Mouse (Mus musculus): ENCODE results near the gene Prrg4. TPM values are rescaled to one million over a fixed set of nuclear protein-coding genes. Genes with fewer than 3 reads are reported as not detected.
"Not testable (repeated sequence)": the region's sequence is repeated elsewhere in the genome, so short reads cannot be mapped to it uniquely, and the experiment has no call there.

Gene Prrg4
- total RNA-seq, 2 experiments from 2014 or later, result 0.30 to 0.41 TPM

DNA sequence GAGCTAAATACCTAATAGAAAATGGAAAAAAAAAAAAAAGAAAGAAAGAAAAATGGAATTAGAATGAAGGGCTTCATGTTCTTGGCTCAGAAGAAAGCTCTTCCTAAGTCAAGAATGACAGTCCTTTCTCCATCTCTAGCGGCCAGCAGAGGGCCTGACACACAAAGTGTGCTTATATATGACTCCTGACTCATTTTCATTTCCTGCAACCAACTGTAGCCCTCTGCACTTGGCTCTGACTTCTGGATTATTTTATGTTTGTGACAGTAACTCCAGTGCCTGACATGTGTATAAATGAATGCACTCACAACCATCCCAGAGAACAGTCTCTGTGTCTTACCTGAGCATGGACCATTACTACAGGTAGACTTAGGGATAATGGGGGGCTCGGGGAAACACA, 2.0 kb downstream of the Prrg4 start:
- intact Hi-C loops (cut with DNase I), result no loop called here
- no peak for DNase-seq (ENCODE audit: extremely low spot score in 1 of 2, low spot score in 2 of 2)

GRCm38 (mm10) chr2:104846638-104847414, 2.9 kb downstream of the Prrg4 start:
- peak in 1 of 2 experiments; percentile 21 for DNase-seq (ENCODE audit: extremely low spot score in 1 of 2, low spot score in 2 of 2)
- intact Hi-C loops (cut with DNase I), result no loop called here

DNA sequence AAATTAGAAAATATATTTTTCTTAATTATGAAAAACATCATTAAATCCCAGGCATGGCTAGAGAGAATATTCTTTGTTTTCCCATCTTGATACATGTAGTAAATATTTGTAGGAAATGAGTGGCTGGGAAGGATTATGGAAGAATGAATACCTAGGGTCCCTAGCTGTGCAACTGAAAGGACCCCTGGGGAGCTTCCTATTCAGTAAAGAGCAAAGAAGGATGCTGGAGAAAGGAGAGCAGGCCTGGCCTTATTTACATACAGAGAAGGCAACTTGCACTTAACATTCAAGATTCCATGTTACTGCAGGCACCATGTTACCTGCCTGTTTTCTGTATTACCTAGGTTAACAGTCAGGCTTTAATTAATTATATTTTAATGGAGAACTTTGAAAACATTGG, 7.1 kb downstream of the Prrg4 start:
- intact Hi-C loops (cut with DNase I), result no loop called here
- DNase-seq (ENCODE audit: extremely low spot score in 1 of 2, low spot score in 2 of 2), result no peak

GRCm38 (mm10) chr2:104841736-104842135, 7.9 kb downstream of the Prrg4 start:
- no peak for DNase-seq (ENCODE audit: extremely low spot score in 1 of 2, low spot score in 2 of 2)
- intact Hi-C loops (cut with DNase I), result no loop called here

DNA sequence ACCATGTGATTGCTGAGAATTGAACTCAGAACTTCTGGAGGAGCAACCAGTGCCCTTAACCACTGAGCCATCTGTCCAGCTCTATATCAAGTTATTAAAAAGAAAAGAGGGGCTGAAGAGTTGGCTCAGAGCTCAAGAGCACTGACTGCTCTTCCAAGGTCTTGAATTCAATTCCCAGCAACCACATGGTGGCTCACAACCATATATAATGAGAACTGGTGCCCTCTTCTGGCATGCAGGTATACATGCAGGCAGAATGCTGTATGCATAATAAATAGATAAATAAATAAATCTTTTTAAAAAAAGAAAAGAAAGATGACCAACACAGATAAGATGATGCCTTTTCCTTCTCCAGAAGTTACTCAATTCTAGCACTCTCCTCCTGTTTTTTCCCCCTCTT, 8.7 kb downstream of the Prrg4 start:
- no peak for DNase-seq (ENCODE audit: extremely low spot score in 1 of 2, low spot score in 2 of 2)
- intact Hi-C loops (cut with DNase I), result no loop called here

DNA sequence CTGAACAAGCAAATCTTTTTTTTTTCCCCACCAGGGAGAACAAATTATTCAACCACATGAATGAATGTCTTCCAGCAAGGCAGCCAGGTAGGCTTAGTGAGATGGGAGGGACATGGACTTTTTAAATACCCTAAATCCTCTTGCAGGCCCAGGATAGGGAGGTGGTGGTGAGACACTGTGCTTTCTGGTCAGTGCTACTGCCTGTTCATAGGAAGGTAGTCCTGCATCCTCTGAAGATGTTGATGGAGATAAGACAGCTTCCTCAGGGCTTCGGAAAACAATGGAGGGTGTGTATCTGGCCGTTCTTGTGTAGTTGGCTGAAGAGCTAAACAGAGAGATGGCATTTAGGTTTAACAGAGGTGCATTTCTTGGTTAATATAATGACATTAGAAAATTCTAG, 17.2 kb downstream of the Prrg4 start:
- DNase-seq (ENCODE audit: extremely low spot score in 1 of 2, low spot score in 2 of 2), result no peak
- intact Hi-C loops (cut with DNase I), result no loop called here

GRCm38 (mm10) chr2:104826191-104826590, 23.5 kb downstream of the Prrg4 start:
- intact Hi-C loops (cut with DNase I), result no loop called here
- no peak for DNase-seq (ENCODE audit: extremely low spot score in 1 of 2, low spot score in 2 of 2)

DNA sequence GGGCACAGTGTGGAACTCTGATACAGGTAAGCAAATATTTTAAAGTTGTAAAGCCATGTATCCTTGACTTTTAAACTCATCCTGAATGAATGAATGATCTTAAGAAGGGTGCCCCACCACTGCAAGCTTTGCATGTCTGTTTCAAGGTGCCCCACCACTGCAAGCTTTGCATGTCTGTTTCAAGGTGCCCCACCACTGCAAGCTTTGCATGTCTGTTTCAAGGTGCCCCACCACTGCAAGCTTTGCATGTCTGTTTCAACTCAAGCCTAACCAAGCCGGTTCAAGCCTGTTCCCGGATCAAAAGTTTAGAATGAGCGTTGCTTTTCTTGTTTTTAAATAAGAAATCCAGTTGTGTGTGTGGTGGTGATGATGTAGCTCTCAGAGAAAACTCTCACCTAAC, 30.9 kb downstream of the Prrg4 start:
- DNase-seq (ENCODE audit: extremely low spot score in 1 of 2, low spot score in 2 of 2); intact Hi-C loops (cut with DNase I): not testable (repeated sequence)

- intact Hi-C loops (cut with DNase I), result no loop called here
- no peak for DNase-seq (ENCODE audit: extremely low spot score in 1 of 2, low spot score in 2 of 2)
Measured at GRCm38 (mm10) chr2:104817555-104818330, 31.9 kb downstream of the Prrg4 start.

DNA sequence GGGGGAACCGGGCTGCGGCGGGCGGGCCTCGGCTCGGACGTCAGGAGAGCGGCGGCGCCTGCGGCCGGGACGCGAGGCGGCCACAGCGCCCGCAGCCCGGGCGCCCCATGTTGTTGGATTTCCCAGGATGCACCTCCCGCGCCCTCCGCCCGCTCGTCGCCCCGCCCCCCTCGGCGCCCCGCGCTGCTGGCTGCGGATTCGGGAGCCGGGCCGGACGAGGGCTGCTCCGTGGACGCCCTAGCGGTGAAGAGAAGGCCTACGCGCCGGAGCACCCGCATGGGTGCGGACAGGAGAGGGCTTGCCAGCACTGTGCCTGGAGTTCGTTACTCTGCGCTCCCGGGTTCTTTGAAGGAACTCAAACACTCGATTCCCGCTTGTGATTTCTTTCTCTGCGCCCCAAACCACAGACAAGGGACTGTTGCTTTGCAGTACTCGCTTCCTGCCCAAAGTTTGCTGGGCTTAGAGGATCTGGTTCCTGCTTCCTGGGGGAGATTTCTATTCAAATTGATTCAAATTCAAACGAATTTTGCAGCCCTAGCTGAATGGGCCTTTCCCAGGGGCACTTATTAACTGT, 32.7 kb downstream of the Prrg4 start:
- peak; percentile 82 to 95 for DNase-seq (ENCODE audit: extremely low spot score in 1 of 2, low spot score in 2 of 2)
- intact Hi-C loops (cut with DNase I), result no loop called here

DNA sequence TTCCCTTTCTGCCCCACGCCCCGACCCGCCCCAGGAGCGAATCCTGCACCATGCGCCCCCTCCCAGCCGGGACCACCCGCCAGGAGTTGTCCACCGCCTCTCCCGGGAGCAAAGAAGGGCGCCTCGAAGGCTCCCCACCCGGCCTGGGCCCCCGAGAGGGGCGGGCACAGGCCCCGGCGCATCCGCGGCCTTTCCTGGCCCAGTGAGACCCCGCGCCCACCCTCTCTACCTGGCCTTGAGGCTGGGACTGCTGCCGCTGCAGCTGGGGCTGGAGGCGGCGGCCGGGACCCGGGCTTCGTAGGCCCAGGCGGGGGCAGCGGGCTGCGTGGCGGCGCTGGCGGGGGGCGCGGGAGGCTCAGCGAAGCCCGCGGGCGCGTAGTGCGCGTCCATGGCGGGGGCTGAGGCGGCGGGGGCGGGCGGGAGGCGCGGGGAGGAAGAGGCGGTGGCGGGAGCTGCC, 33.3 kb downstream of the Prrg4 start, which contains the start of gene Qser1:
Gene Qser1, minus strand, starts transcription at position 390 of the 457 bp plus-strand sequence.
- DNase-seq (ENCODE audit: extremely low spot score in 1 of 2, low spot score in 2 of 2), result no peak
- intact Hi-C loops (cut with DNase I), result no loop called here

GRCm38 (mm10) chr2:104815561-104816370, 33.9 kb downstream of the Prrg4 start:
- peak in 1 of 2 experiments; percentile 12 for DNase-seq (ENCODE audit: extremely low spot score in 1 of 2, low spot score in 2 of 2)
- intact Hi-C loops (cut with DNase I), result no loop called here

DNA sequence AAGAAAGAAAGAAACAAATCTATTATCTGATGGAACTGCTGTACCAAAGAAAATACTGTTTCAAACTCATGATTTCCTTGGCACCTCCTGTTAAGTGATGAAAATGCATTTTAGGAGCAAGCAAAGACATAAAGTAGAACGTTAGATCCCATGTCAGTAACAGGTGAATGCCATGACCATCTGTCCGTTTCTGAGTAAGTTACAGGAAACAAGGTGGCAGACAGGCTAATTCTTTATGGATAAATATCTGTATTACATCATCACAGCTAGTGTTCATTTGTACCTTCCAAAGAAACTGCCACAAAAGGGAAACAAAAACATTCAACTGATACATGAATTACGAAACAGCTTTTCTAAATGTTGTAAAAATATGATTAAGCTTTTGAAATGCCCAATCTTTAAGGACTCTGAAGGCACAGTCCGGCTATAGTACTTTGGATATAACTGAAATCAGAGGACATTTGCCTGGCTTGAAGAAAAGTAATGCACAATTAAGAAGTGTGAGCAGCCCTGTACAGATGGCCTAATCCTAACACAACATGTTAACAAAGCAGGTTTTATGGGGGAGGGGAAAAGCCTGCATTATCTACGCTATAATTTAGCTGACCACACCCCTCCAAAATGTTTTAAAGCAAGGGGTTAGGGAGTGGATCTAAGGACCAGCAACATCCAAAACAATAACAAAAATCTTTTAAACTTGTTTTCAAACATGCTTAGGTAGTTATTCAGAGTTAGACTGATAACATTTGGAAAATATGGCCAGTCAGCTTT, 35.3 kb downstream of the Prrg4 start:
- intact Hi-C loops (cut with DNase I), result no loop called here
- no peak for DNase-seq (ENCODE audit: extremely low spot score in 1 of 2, low spot score in 2 of 2)

GRCm38 (mm10) chr2:104805435-104805834, 44.2 kb downstream of the Prrg4 start:
- intact Hi-C loops (cut with DNase I), result no loop called here
- DNase-seq (ENCODE audit: extremely low spot score in 1 of 2, low spot score in 2 of 2), result no peak

Measured in left cerebral cortex, postnatal 10 days (tissue).